Mouse (Mus musculus) embryonic fibroblast, embryonic 13.5 days (primary cell): ENCODE data around the gene Sel1l2.

Source experiments
- CTCF ChIP-seq: IDR thresholded peaks from 2 replicates; pipeline ENCODE4 v1.5.1; 2011; ENCODE audit warnings: mild to moderate bottlenecking, control low read depth, low read length, moderate library complexity, borderline replicate concordance; ENCODE audit not compliant: insufficient read depth
- POLR2A ChIP-seq: IDR thresholded peaks from 2 replicates; pipeline ENCODE4 v1.6.1; 2011; ENCODE audit warnings: low read depth, mild to moderate bottlenecking, control low read depth, low read length, moderate library complexity

DNA sequence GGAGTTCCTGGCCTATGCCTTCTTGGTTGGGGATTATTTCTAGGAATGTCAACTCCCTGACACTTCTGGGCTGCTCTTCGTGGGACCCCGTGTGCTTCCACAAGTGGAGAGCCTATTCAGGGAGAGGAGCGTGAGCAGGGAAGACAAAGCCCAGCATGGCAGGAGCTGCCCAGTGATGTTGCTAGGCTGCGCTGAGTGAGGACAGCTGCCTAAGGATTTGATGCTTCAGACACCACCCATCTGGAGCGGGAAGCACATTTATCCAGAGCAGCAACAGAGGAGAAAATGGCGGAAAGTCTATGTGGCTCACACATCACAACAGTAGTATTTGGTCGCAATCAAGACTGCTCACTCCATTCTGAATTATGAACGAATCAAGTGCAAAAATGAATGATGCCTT, 169.2 kb downstream of the Sel1l2 start:
- no peak for TF ChIP-seq POLR2A
- no peak for TF ChIP-seq CTCF
